In the genomic region with DNA sequence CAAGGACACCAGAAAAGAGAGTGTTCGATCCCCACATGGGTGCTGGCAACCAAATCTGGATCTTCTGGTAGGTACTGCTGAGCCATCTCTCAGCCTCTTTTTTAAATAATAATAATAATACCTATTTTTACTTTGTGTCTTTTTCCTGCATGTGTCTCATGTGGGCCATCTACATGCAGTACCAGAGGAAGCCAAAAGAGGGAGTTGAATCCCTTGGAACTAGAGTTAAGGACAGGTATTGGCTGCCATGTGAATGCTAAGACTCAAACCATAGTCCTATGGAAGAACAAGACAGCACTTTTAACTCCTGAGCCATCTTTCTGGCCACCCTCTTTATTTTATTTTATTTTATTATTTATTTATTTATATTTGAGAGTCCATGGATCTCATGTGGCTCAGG, we compare ENCODE assay signal across 12 mouse cellular contexts. TPM values are rescaled to one million over a fixed set of nuclear protein-coding genes. Genes with fewer than 3 reads are reported as not detected.
DNase-seq lines count a peak whose midpoint lies in the region; TF ChIP-seq lines count a peak whose summit lies in the region.
"Had no signal": no experiment of that assay in that cellular context is flagged by ENCODE, and none has a peak within 500 bp of the region (broad histone marks: within the 10 kb centered on the region; RNA-seq: fewer than 3 reads in every experiment).

No protein-coding gene starts in this region.

- TF ChIP-seq CTCF in left cerebral cortex, adult 2 months (IDR thresholded peaks at IDR 0.05) = peak; percentile 40

- DNase-seq in adrenal gland, postnatal 10 days = peak; percentile 17
- DNase-seq in adrenal gland, adult 2 months = no peak
- no peak for DNase-seq in left cerebral cortex, adult 2 months (ENCODE audit: extremely low spot score in 1 of 2, low spot score in 2 of 2)
- no peak for DNase-seq in left cerebral cortex, postnatal 4 days
- DNase-seq in T-cell, adult 2 months (ENCODE audit: low spot score) = peak; percentile 49
- DNase-seq in mesoderm, embryonic 11.5 days (ENCODE audit: low read depth, low spot score) = peak; percentile 23
- no peak for DNase-seq in right cerebral cortex, postnatal 4 days
- DNase-seq in left cerebral cortex, postnatal 25 days (ENCODE audit: low spot score in 2 of 2) = no peak

- no peak overlapping the region for H3K4me3 ChIP-seq in left cerebral cortex, adult 2 months
- H3K4me3 ChIP-seq: hindbrain, embryonic 13.5 days had no signal

- intact Hi-C loops in left cerebral cortex, adult 2 months (cut with DNase I) = loop anchor here (5.0 kb wide), 3 partner anchors 84 to 204 kb away; a partner anchor contains a TSS
- intact Hi-C loops in left cerebral cortex, postnatal 4 days (cut with DNase I) = no loop called here
- intact Hi-C loops in left cerebral cortex, postnatal 25 days (cut with DNase I) = loop anchor here (5.0 kb wide), 3 partner anchors 79 to 204 kb away; a partner anchor contains a TSS

- H3K27ac ChIP-seq in left cerebral cortex, adult 2 months = no peak overlapping the region
- H3K27ac ChIP-seq: hindbrain, embryonic 13.5 days had no signal

RNA-seq across cellular contexts. Expression of a gene that starts 3.3 kb away (rescaled TPM):
- total RNA-seq in adrenal gland, postnatal 10 days (2021) = 10 to 100 TPM; 16.1 to 20.7 TPM
- 100 to 1,000 TPM in 1 of 2 experiments, 10 to 100 TPM in 1; 70.8 to 157 TPM for total RNA-seq in adrenal gland, adult 2 months (2021)
- 7.1 and 10.4 TPM in 2 replicates for polyA plus RNA-seq in adrenal gland, adult 2 months (2012; rRNA removed)
- total RNA-seq in left cerebral cortex, adult 2 months (2021) = 10 to 100 TPM; 32.6 to 35.1 TPM
- 10 to 100 TPM; 74.3 to 90.3 TPM for total RNA-seq in left cerebral cortex, postnatal 4 days (2021)
- 10 to 100 TPM; 41.2 to 41.3 TPM for total RNA-seq in left cerebral cortex, postnatal 25 days (2021)

RNA-seq across cellular contexts. Expression of a gene that starts 16.9 kb away (rescaled TPM):
- total RNA-seq in adrenal gland, postnatal 10 days (2021) = 10 to 100 TPM; 28.5 to 36.1 TPM
- total RNA-seq in adrenal gland, adult 2 months (2021) = 10 to 100 TPM; 34.4 to 46.4 TPM
- 5.8 and 7.7 TPM in 2 replicates for polyA plus RNA-seq in adrenal gland, adult 2 months (2012; rRNA removed)
- 100 to 1,000 TPM in 1 of 2 experiments, 10 to 100 TPM in 1; 98.0 to 106 TPM for total RNA-seq in left cerebral cortex, adult 2 months (2021)
- 10 to 100 TPM; 67.8 to 69.3 TPM for total RNA-seq in left cerebral cortex, postnatal 4 days (2021)
- 100 to 1,000 TPM in 1 of 2 experiments, 10 to 100 TPM in 1; 97.1 to 102 TPM for total RNA-seq in left cerebral cortex, postnatal 25 days (2021)

RNA-seq across cellular contexts. Expression of a gene that starts 59.4 kb away (rescaled TPM):
- not detected for total RNA-seq in adrenal gland, postnatal 10 days (2021)
- total RNA-seq in adrenal gland, adult 2 months (2021) = not detected
- polyA plus RNA-seq in adrenal gland, adult 2 months (2012; rRNA removed) = not detected in 2 replicates
- total RNA-seq in left cerebral cortex, adult 2 months (2021) = not detected
- not detected for total RNA-seq in left cerebral cortex, postnatal 4 days (2021)
- not detected for total RNA-seq in left cerebral cortex, postnatal 25 days (2021)
- polyA plus RNA-seq: C2C12; hindbrain, embryonic 13.5 days; lung, embryonic 16.5 days; small intestine, adult 2 months had no signal

Comparison
In these comparisons a context has a peak if more than half of its experiments do, and no peak if none do; other contexts are left out.
1. DNase-seq: peak in adrenal gland, postnatal 10 days (single experiment), T-cell, adult 2 months (single experiment) and mesoderm, embryonic 11.5 days (single experiment); none in adrenal gland, adult 2 months (single experiment), left cerebral cortex, adult 2 months (0 of 2), left cerebral cortex, postnatal 4 days (single experiment), right cerebral cortex, postnatal 4 days (single experiment) and left cerebral cortex, postnatal 25 days (0 of 2).